Mouse (Mus musculus): ENCODE results near the gene Ppp1r15b.

- TF ChIP-seq GATA1 (IDR thresholded peaks at IDR 0.05; ENCODE audit: low read length) (no peak), TAL1 (IDR thresholded peaks at IDR 0.05; ENCODE audit: low read length) (no peak)
Observed at GRCm38 (mm10) chr1:133171357-133171756, 40.4 kb downstream of the Ppp1r15b start.
